Mouse (Mus musculus) neural tube, embryonic 12.5 days (tissue): ENCODE results near the gene Apoc4. TPM values are rescaled to one million over a fixed set of nuclear protein-coding genes. Genes with fewer than 3 reads are reported as not detected.
"Not testable (repeated sequence)": the region's sequence is repeated elsewhere in the genome, so short reads cannot be mapped to it uniquely, and the experiment has no call there.

Source experiments
- ATAC-seq: fragments of 200-750 bp; cut with Nextera tagmentation; 2 replicates; pipeline ENCODE4 v1.8.0; 2017; ENCODE audit warnings: low read depth, mild to moderate bottlenecking, moderate TSS enrichment, moderate library complexity; ENCODE audit not compliant: low FRiP score
- H3K27ac ChIP-seq: fragments of 300-500 bp; sonication (generic); 2 replicates; pipeline ENCODE4 v1.5.1; 2016
- H3K27me3 ChIP-seq: fragments of 300-500 bp; sonication (generic); replicated peaks from 2 replicates; pipeline ENCODE4 v1.6.1; 2016; ENCODE audit warnings: mild to moderate bottlenecking
- H3K36me3 ChIP-seq: fragments of 300-500 bp; sonication (generic); 2 replicates; pipeline ENCODE4 v1.6.1; 2016; ENCODE audit warnings: mild to moderate bottlenecking
- H3K4me1 ChIP-seq: fragments of 300-500 bp; sonication (generic); 2 replicates; pipeline ENCODE4 v1.6.1; 2016
- H3K4me2 ChIP-seq: fragments of 300-500 bp; sonication (generic); replicated peaks from 2 replicates; pipeline ENCODE4 v1.6.1; 2016; ENCODE audit warnings: mild to moderate bottlenecking
- H3K4me3 ChIP-seq: fragments of 300-500 bp; sonication (generic); 2 replicates; pipeline ENCODE4 v1.5.1; 2016
- H3K9ac ChIP-seq: fragments of 300-500 bp; sonication (generic); 2 replicates; pipeline ENCODE4 v1.6.1; 2016; ENCODE audit warnings: mild to moderate bottlenecking
- H3K9me3 ChIP-seq: fragments of 300-500 bp; sonication (generic); 2 replicates; pipeline ENCODE4 v1.6.1; 2016; ENCODE audit warnings: mild to moderate bottlenecking
- WGBS: fragments of 180-500 bp; shearing (Covaris S2); methylation state at CpG from one replicate; pipeline ENCODE4 v1.1.7; 2016; 5-methylcytosine and 5-hydroxymethylcytosine counted together
- polyA plus RNA-seq: library from polyadenylated mRNA; unstranded; fragments of >200 nt; fragmentation: Nextera tagmentation; extraction: Ambion mirVana; gene quantifications from 2 replicates; pipeline ENCODE4 v1.2.1, GENCODE M21; 2016

The Apoc4 gene
- polyA plus RNA-seq, 1 experiment from 2014 or later = not detected

GRCm38 (mm10) chr7:19686927-19687583 is 5.8 kb upstream of the Apoc4 start:
- 77% methylated on average over 8 of the region's 8 CpGs for WGBS
- ATAC-seq = not testable (repeated sequence)

GRCm38 (mm10) chr7:19686521-19686920 is 5.2 kb upstream of the Apoc4 start:
- no peak overlapping the region for H3K9ac ChIP-seq
- no peak for ATAC-seq
- no peaks in the 10 kb centered on the region for H3K4me1 ChIP-seq
- H3K4me3 ChIP-seq = no peak overlapping the region
- WGBS = 88% methylated on average over 6 of the region's 6 CpGs
- H3K27ac ChIP-seq = no peak overlapping the region
- no peak overlapping the region for H3K4me2 ChIP-seq
- H3K27me3 ChIP-seq = no peaks in the 10 kb centered on the region
- no peaks in the 10 kb centered on the region for H3K9me3 ChIP-seq
- H3K36me3 ChIP-seq = no peaks in the 10 kb centered on the region

More at GRCm38 (mm10) chr7:19686927-19687583, 5.8 kb upstream of the Apoc4 start:
- H3K9ac ChIP-seq, H3K9me3 ChIP-seq, H3K4me2 ChIP-seq, H3K36me3 ChIP-seq, H3K4me1 ChIP-seq, H3K27ac ChIP-seq, H3K27me3 ChIP-seq, H3K4me3 ChIP-seq: not testable (repeated sequence)

GRCm38 (mm10) chr7:19685374-19685773 is 4.1 kb upstream of the Apoc4 start:
- H3K27ac ChIP-seq = no peak overlapping the region
- no peaks in the 10 kb centered on the region for H3K36me3 ChIP-seq
- H3K4me1 ChIP-seq = no peaks in the 10 kb centered on the region
- no peak overlapping the region for H3K9ac ChIP-seq
- H3K4me2 ChIP-seq = no peak overlapping the region
- no peaks in the 10 kb centered on the region for H3K9me3 ChIP-seq
- WGBS = 73% methylated on average over 4 of the region's 4 CpGs
- no peak for ATAC-seq
- no peak overlapping the region for H3K4me3 ChIP-seq
- no peaks in the 10 kb centered on the region for H3K27me3 ChIP-seq

- no peaks in the 10 kb centered on the region for H3K27me3 ChIP-seq
- no peak overlapping the region for H3K9ac ChIP-seq
- ATAC-seq = no peak
- no peaks in the 10 kb centered on the region for H3K36me3 ChIP-seq
- no peak overlapping the region for H3K27ac ChIP-seq
- WGBS = 88% methylated on average over 6 of the region's 6 CpGs
- no peak overlapping the region for H3K4me2 ChIP-seq
- H3K4me3 ChIP-seq = no peak overlapping the region
- H3K4me1 ChIP-seq = no peaks in the 10 kb centered on the region
- H3K9me3 ChIP-seq = no peaks in the 10 kb centered on the region
Observed at GRCm38 (mm10) chr7:19683771-19684201, 2.5 kb upstream of the Apoc4 start.

GRCm38 (mm10) chr7:19682979-19683378 is 1.7 kb upstream of the Apoc4 start:
- no peak overlapping the region for H3K27ac ChIP-seq
- ATAC-seq = no peak
- H3K9ac ChIP-seq = no peak overlapping the region
- no peaks in the 10 kb centered on the region for H3K9me3 ChIP-seq
- no peaks in the 10 kb centered on the region for H3K36me3 ChIP-seq
- H3K4me2 ChIP-seq = no peak overlapping the region
- 83% methylated on average over 3 of the region's 3 CpGs for WGBS
- no peak overlapping the region for H3K4me3 ChIP-seq
- no peaks in the 10 kb centered on the region for H3K4me1 ChIP-seq
- H3K27me3 ChIP-seq = no peaks in the 10 kb centered on the region

GRCm38 (mm10) chr7:19680702-19681101 is 577 bp downstream of the Apoc4 start:
- H3K4me1 ChIP-seq = no peaks in the 10 kb centered on the region
- WGBS = 88% methylated on average over 2 of the region's 2 CpGs
- ATAC-seq = no peak

GRCm38 (mm10) chr7:19678901-19679300 is 2.4 kb downstream of the Apoc4 start:
- Histone ChIP-seq H3K9me3 (no peaks in the 10 kb centered on the region), H3K4me3 (no peak overlapping the region)

More at GRCm38 (mm10) chr7:19680702-19681101, 577 bp downstream of the Apoc4 start:
- Histone ChIP-seq H3K36me3 (no peaks in the 10 kb centered on the region), H3K9me3 (no peaks in the 10 kb centered on the region), H3K4me2 (no peak overlapping the region), H3K9ac (no peak overlapping the region), H3K27ac (no peak overlapping the region), H3K4me3 (no peak overlapping the region), H3K27me3 (no peaks in the 10 kb centered on the region)

GRCm38 (mm10) chr7:19677872-19678271 is 3.4 kb downstream of the Apoc4 start, which contains the start of gene Apoc2:
Apoc2 (minus strand) TSS chr7:19677941.
- no peak within 1 kb of the TSS for H3K4me3 ChIP-seq
- no peak within 1 kb of the TSS for H3K4me2 ChIP-seq
- H3K27me3 ChIP-seq = no peaks in the 10 kb centered on the region
- no peak for ATAC-seq
- no peaks in the 10 kb centered on the region for H3K9me3 ChIP-seq
- WGBS = 75% methylated on average over 8 of the region's 8 CpGs
- H3K36me3 ChIP-seq = no peaks in the 10 kb centered on the region
- H3K27ac ChIP-seq = no peak within 1 kb of the TSS
- no peaks in the 10 kb centered on the region for H3K4me1 ChIP-seq
- no peak within 1 kb of the TSS for H3K9ac ChIP-seq

More at GRCm38 (mm10) chr7:19678901-19679300, 2.4 kb downstream of the Apoc4 start:
- Histone ChIP-seq H3K36me3 (no peaks in the 10 kb centered on the region), H3K9ac (no peak overlapping the region), H3K4me2 (no peak overlapping the region), H3K27ac (no peak overlapping the region), H3K4me1 (no peaks in the 10 kb centered on the region), H3K27me3 (no peaks in the 10 kb centered on the region)
- 92% methylated on average over 3 of the region's 3 CpGs for WGBS
- ATAC-seq = no peak

GRCm38 (mm10) chr7:19676662-19677061 is 4.6 kb downstream of the Apoc4 start:
- no peak overlapping the region for H3K4me3 ChIP-seq
- H3K4me1 ChIP-seq = no peaks in the 10 kb centered on the region
- no peaks in the 10 kb centered on the region for H3K36me3 ChIP-seq
- no peak overlapping the region for H3K27ac ChIP-seq
- no peak overlapping the region for H3K4me2 ChIP-seq
- no peaks in the 10 kb centered on the region for H3K27me3 ChIP-seq
- no peak for ATAC-seq
- WGBS = 62% methylated on average over 1 of the region's 1 CpGs
- H3K9me3 ChIP-seq = no peaks in the 10 kb centered on the region
- no peak overlapping the region for H3K9ac ChIP-seq

GRCm38 (mm10) chr7:19675824-19676223 is 5.5 kb downstream of the Apoc4 start:
- H3K9ac ChIP-seq = no peak overlapping the region
- no peaks in the 10 kb centered on the region for H3K4me1 ChIP-seq
- H3K27me3 ChIP-seq = no peaks in the 10 kb centered on the region
- H3K4me2 ChIP-seq = no peak overlapping the region
- no peak overlapping the region for H3K27ac ChIP-seq
- no peaks in the 10 kb centered on the region for H3K36me3 ChIP-seq
- no peak for ATAC-seq
- WGBS = 82% methylated on average over 10 of the region's 10 CpGs
- no peak overlapping the region for H3K4me3 ChIP-seq
- no peaks in the 10 kb centered on the region for H3K9me3 ChIP-seq

- 75% methylated on average over 14 of the region's 14 CpGs for WGBS
- no peak overlapping the region for H3K27ac ChIP-seq
- no peak overlapping the region for H3K4me3 ChIP-seq
- no peaks in the 10 kb centered on the region for H3K36me3 ChIP-seq
- no peak overlapping the region for H3K9ac ChIP-seq
- peaks cover 4% of the 10 kb centered on the region; the same call in 1 of the 2 replicates for H3K4me1 ChIP-seq
- no peak overlapping the region for H3K4me2 ChIP-seq
- no peaks in the 10 kb centered on the region for H3K9me3 ChIP-seq
- H3K27me3 ChIP-seq = no peaks in the 10 kb centered on the region
- no peak for ATAC-seq
Observed at GRCm38 (mm10) chr7:19673083-19673699, 8.1 kb downstream of the Apoc4 start.

- Histone ChIP-seq H3K4me2 (no peak overlapping the region), H3K36me3 (no peaks in the 10 kb centered on the region)
- WGBS = 76% methylated on average over 10 of the region's 10 CpGs
Observed at GRCm38 (mm10) chr7:19671511-19671910, 9.8 kb downstream of the Apoc4 start.

More at GRCm38 (mm10) chr7:19671511-19671910, 9.8 kb downstream of the Apoc4 start:
- no peak for ATAC-seq
- H3K4me1 ChIP-seq = peaks cover 4% of the 10 kb centered on the region; the same call in 1 of the 2 replicates
- no peak overlapping the region for H3K4me3 ChIP-seq
- H3K9me3 ChIP-seq = no peaks in the 10 kb centered on the region
- no peak overlapping the region for H3K9ac ChIP-seq
- H3K27me3 ChIP-seq = no peaks in the 10 kb centered on the region
- H3K27ac ChIP-seq = no peak overlapping the region
